Mouse (Mus musculus) T-helper 2 cell (primary cell): ENCODE measurements around the gene Jmy.

Experiments used
- in situ Hi-C: fragments of 300-600 bp; cut with MboI, MseI; formaldehyde crosslinking; loops from one replicate; pipeline ENCODE4 v1.15.1; 2025; ENCODE audit warnings: high pct_unique_total_duplicates

Gene Jmy

DNA sequence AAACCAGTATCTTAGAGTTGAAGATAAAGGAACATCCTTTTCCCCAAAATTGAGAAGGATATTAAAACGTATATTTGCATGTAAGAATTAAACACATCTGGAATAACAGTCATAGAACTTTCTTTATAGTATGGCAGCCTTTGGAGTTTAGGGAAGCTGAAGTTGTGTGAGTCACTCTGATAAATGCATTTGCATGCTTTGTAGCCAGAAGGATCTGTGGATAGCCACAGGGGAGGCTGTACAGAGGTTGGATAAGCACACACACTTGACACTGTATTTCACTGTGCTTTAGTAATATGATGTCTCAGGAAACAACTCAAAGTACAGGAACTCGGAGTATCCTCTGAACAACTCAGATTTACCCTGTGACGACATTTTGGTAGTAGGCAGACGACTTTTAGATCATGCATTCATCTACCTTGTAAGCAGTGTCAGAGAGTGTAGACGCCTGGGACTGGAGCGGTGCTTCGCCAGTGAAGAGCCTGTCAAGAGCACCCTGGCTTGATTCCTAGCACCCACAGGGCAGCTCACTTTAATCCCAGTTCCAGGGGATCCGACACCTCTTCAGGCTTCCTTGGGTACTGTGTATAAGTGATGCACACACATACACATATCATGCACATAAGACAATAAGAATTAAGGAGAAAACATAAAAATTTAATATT is 119.1 kb downstream of the Jmy start:
- in situ Hi-C loops: no loop called here
